Mouse (Mus musculus) adrenal gland, postnatal 36 days (tissue): ENCODE data around the gene Arid3b. TPM values are rescaled to one million over a fixed set of nuclear protein-coding genes. Genes with fewer than 3 reads are reported as not detected.
"Not testable (repeated sequence)": the region's sequence is repeated elsewhere in the genome, so short reads cannot be mapped to it uniquely, and the experiment has no call there.

Experiments
- DNase-seq, 2 experiments: peaks; one replicate each; pipeline ENCODE4 v3.0.0; 2021; ENCODE audit warnings: mixed read lengths in 1 of 2
- long read RNA-seq, 2 experiments: library from polyadenylated mRNA; stranded (forward); transcript quantifications; one replicate each; pipeline ENCODE4 v2.0.0; 2021; ENCODE audit warnings: borderline sequencing depth in 2 of 2
- total RNA-seq, 2 experiments: library from RNA; stranded (reverse); gene quantifications; 2 replicates each; pipeline ENCODE4 v1.2.3; 2021

Arid3b gene
- total RNA-seq, result 1 to 10 TPM; 3.8 to 6.7 TPM
- long read RNA-seq, experiment 1, partial matches to known transcripts, result 0 of 1 reads
- long read RNA-seq, experiment 1, other reads (novel, unspliced or antisense), result 1 of 1 reads
- long read RNA-seq, experiment 2, result 0 reads

DNA sequence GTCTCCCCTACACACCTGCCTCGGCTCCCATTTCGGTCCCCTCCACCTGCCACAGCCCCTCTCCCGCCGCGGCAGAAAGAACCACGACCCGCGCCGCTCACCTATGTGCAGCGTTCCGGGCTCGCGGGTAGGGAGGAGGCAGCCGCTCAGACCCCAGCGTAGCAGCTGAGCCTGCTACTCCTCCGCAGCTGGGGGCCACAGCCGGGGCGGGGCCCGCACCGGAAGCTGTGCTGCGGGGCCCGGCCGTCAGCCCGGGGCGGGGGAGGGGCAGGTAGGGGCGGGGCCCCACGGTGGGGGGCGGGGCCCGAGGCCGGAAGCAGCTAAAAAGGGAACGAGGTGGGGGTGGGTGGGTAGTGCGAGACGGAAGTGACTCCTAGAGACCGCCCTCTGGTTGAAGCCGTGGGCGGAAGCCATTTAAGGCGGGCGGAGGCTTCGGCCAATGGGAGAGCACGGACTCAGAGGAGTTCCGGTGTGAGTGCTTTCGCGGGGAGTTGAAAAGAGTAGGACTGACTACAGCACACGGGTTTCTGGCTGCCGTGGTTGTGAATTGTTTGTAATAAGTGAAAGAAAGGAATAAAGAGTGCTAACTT is at the start of gene Arid3b:
Gene Arid3b, minus strand, starts transcription at position 213 of the 590 bp plus-strand sequence.
- peak; percentile 93 to 94 for DNase-seq

DNA sequence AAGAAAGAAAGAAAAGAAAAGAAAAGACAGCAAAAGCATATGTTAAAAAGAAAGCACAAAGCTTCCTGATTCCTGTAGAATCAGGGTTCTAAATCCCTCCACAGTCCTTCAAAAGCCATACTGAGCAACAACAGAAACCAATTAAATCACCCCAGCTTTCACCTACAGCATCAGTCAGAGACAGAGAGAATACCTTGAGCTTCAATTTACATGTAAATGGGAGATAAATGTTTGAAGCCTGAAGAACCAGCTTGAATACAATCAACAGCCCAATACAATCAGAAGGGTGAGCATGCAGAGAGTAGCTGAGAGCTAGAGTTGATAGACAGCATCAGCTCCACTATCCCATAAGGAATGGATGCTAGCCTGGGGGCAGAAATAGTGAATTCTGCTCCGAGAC is 46.8 kb upstream of the Arid3b start:
- DNase-seq, result no peak

DNA sequence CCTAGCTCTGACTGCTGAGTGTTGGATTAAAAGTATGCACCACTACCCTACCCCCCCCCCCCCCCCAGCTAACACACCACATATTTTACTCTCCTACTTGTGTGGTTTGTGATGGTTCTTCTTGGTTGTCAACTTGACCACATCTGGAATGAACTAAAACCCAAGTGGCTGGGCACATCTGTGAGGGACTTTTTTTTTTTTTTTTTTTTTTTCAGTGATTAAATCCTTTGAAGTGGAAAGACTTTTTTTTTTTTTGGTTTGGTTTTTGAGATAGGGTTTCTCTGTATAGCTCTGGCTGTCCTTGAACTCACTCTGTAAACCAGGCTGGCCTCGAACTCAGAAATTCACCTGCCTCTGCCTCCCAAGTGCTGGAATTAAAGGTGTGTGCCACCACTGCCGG is 45.2 kb upstream of the Arid3b start:
- DNase-seq, result not testable (repeated sequence)

DNA sequence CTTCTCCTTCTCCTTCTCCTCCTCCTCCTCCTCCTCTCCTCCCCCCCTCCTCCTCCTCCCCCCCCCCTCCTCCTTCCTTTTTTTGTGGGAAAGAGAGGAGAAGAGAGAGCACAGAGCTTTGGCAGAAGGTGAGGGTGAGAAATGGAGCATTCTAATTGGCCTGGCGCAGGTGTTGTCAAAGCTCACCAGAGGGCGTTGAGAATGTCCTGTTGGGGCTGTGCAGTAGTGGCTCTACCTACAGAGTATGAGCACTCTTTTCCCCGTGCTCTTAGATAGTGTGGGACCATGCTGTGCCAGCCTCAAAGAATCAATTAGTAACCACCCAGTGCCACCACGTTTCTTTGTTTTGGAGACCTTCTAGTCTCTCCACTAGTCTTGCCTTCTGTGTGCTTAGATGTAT is 43.7 kb upstream of the Arid3b start:
- no peak for DNase-seq

DNA sequence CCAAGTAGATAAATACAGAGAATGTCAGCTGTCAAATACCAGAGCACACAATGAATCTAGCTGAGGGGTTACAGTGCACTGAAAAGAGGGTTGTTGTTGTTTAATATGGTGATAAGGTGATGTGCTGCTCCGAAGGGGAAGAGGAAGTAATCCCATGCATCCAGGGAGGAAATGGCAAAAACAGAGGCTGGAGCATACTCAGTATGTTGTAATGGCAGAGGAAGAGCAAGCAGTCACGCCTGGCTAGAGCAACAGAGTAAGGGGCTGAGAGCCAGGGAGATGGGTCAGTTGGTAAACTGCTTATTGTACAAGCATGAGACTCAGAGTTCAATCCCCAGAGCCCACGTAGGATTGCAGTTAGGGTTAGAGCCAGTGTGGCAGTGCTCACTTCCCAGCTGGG is 42.6 kb upstream of the Arid3b start:
- no peak for DNase-seq

DNA sequence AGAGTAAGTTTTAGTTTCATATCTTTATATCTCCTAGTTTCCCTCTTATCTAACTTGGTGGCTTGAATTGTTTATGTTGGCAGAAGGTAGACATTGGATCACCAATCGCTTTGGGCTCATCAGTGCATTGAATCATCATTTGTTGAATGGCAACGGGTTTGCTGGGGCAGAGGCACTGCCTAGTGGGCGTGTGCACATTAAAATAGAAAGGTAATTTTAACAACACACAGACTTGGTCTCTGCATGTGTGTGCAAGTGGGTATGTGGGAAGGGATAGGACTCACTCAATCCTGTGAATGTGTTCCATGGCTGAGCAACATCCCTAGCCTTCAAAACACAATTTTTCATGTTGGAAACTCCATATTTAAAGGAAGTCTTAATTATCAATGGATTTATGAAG is 38.4 kb upstream of the Arid3b start:
- DNase-seq, result no peak

DNA sequence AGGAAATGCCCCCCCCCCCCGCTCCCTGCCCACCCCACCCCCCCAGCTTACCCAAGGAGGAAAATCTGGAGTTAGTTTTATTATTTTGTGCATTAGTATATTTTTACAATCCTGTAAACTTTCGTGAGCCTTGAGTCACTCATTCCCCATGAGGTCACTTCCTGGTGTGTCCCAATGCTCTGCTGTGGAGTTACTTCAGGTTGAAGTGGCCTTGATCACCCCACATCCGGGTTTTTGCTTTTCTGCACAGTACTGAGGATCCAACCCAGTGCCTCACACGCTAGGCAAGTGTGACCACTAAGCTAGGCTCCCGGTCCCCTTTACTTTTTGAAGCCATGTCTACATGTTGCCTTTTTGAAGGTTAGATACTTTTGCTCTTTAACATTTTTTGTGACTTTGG is 37.5 kb upstream of the Arid3b start:
- peak; percentile 34 to 55 for DNase-seq

DNA sequence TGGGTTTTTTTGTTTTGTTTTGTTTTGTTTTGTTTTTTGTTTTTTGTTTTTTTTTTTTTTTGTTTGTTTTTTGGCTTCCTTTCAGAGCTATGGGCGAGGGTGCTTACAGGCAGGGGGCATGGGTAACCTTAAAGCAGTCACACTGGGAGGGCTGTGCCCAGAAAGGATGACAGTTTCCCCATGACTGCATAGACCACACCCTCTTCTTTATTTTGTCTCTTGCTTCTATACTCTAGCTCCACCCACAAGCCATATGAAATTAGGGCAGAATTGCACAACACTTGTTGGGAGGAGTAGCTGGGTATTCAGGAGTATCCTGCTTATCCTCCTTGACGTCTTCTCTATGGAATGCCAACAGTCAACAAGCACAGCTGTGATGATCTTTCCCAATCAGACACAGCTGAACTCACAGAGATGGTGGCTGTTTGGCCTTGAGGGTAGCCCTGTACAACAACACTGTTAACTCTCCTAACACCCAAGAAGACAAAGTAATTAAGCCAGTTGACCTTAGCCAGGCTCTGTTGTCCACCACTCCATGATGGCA is 33.8 kb upstream of the Arid3b start:
- no peak for DNase-seq

DNA sequence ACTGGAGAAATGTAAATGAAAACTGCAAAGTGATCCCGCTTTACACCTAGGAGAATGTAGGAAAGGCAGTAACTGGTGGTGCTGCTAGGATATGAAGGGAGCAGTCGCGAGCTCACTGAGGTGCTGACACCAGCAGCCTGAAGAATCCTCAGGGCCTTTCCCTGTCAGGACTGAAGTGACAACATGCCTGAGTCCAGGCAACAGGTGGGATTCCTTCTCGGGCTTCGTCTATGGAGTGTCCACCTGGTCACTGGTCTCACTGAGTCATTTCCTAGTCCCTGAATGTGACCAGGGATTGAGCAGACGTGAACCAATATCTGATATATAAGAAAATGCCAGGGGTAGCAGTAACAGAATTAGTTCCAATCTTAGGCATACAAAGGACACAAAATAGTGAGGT is 32.2 kb upstream of the Arid3b start:
- no peak for DNase-seq

DNA sequence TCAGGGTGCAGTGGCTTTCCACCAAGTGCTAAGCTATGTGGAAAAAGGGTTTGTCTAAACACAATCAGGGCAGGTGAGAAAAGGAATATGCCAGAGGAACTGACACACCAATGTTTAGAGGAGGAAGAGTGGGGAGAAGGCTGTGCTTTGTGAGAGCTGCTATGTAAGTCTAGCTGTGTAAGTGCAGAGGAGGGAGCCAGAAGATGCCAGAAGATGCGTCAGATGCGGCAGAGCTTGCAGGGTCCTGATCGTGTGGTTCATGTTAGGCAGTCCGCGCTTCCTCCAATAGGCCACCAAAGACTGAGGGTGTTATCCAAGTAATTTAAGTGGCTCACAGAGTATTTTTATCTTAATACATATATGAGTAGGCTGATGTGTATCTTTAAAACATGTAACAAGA is 31.3 kb upstream of the Arid3b start:
- DNase-seq, result no peak

DNA sequence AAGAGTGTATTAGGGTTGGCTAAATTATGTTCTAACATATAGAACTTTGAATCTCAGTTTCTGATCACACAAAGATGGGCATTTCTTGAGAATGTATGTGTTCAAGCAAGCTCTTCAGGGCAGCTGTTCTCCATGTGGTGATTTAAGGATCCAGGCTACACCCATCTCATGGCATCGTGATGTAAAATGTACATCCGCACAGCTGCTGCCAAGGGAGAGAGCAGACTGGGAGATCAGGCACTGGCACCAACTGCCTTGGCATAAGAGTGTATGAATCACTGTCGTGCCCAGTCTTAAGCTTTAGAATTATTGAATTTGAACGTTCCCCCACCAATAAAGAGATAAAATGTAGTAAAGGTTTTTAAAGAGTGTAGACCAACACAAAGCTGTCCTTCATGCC is 30.6 kb upstream of the Arid3b start:
- DNase-seq, result no peak

DNA sequence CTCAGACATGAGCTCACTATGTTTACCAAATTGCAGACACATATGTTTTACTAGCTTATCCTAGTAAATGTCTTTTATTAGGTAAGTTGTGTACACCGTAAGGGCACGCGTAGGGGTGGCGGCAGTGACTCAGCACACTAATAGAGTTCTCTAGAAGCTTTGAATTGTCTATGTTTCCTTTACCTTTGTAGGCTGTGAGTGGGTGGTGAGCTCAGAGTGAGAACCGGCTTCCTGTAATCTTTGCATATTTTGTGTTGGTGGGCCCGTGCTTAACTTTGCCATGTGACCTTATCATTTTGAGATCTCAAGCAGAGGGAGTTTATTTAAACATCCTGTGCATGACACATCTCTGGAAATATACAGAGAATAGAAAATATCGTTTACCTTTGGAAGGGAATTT is 29.9 kb upstream of the Arid3b start:
- no peak for DNase-seq

DNA sequence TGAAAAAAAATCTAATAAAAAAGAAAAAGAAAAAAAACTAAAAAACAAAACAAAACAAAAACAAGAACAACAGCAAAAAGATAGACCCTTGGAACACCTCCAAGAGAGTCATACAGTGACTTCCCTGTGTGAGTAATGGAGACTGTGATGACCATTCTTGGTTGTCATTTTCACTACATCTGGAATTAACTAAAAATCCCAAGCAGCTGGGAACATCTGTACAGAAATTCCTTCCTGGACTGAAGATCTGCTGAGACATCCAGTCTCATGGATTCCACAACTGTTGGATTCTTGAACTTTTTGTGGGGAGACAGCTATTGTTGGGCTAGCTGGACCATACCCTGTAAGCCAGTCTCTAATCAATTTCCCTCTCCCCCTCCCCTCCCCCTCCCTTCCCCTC is 27.7 kb upstream of the Arid3b start:
- DNase-seq, result no peak

DNA sequence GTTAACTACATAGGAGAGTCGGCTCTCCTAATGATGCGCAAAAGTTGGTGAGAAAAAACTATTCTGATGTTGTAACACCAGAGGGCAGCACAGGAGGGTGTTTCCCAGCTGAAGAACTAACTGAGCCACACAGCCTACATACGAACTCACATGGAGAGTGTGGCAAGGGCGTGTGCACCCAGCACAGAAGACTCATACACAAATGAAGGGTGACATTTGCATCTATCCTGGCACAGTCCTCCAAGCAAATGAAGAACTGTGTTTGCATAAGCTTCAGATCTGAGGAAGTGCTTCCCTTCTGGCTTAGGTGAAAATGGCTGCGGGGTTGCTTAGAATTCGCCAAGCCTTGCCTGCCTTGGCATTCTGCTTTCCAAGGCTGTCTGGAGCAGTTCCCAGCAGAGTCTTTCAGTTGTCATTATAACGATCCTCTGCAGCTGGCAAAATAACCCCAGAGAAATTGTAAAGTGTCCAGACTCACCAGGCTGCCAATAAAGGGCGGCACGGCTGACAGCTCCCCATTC is 25.4 kb upstream of the Arid3b start:
- peak; percentile 72 to 73 for DNase-seq

DNA sequence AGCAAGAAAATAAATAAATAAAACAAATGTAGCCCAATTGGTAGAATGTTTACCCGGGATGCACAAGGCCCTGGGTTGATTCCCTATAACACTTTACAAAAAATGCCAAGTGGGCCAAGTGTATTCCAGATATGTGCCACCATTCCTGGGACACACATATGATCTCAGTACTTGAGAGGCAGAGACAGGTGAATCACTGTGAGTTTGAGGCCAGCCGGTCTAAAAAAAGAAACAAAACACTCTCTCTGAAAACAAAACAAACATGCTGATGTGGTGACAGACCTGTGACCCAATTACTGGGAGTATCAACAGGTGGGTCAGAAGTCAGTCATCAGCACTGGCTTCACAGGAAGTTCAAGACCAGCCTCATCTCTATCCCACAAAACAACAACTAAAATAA is 19.9 kb upstream of the Arid3b start:
- no peak for DNase-seq

DNA sequence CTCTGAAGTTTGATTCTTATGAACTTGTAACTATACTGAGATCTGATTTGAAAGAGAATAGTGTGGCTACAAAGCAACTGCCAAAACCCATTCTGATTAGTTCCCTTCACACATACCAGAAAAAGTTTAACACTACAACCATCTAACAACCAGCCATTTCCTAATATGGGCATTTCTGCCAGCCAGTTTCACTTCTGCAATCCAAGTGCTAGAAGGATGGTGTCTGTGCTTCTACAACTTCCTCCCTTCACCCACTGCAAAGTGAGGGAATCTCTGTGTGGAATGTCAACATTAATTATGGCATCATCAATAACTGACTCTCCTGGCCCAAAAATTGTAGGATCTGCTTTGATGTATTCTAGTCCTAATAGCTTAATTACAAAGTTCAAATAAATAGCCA is 17.7 kb upstream of the Arid3b start:
- DNase-seq, result no peak

DNA sequence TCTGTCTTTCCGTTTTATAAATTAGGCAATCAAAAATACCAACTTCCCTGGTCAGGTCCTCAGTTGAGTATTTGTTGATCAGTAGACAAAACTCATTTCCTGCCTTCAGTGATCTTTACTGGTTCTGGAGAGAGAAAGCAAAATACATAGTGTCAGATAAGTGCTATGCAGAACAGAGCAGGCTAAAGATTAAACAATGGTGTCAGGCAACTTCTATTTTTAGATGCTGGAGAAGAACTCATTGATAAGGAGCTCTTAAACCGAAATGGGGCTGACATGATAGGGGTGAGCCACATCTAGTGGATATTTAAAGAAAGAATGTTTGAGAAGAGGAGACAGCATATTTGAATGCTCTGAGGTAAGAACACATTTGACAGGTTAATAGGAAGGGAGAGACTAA is 2.4 kb upstream of the Arid3b start:
- DNase-seq, result no peak

DNA sequence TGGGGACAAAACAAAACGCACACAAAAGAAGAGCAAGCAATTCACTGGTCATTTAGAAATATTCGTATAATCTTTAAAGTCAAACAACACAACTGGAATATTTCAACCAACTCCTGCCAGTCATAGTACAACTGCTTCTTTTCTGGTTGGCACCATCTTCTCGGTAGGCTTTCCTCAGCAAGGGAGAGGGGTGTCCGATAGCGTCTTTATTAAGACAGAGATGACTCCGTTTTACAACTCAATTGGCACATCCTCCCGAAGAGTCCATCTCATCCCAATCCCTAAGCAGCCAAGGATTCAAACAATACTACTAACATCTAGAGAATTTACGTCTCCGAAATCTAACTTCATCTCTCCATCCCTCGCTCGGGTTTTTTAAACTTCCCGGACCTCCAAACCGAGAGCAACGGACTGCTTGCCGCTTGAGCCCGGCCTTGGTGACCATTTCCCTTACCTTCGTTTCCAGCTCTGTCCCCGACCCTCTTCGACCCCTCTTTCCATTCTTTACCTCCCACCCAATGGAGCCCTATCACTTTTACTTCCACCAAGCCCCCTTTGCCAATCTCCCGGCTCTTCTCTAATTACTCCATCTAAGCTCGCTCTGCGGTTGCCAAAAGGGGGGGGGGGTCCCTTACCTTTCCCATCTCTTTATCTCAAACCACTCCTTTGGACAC is 615 bp downstream of the Arid3b start:
- DNase-seq, result no peak

DNA sequence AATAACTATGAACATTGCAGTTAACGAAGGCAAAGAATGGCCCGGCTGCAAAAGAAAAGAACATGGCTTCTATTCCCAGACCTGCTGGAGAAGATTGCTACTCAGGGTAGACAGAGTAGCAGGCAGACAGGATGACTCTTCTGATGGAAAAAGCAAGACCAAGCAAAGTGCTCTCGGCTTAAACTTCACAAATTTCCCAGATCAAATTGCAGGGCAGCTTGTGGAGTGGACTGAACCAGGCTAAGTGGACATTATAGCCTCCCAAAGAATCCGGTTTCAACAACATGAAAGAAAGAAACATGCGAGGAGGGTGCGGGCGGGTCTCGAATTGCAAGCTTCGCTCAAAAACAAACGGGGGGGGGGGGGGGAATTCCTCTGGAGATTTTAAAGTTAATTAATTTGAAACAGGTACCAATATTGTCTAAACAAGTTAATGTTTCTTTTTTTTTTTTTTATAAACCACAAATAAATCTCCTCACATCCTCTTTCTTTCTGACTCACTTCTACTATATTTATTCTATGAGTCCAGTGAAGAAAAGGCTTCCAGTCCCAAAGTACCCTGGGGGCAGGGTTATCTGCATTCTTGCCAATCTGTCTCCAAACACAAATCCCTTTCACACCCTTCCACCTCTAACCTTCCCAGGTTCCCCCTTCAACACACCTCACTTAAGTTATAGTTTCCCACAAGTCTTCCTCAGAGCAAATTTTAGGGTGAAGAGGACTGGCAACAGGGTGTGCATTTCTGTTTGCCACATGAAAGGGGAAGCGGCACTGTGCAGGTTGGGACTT is 1.8 kb downstream of the Arid3b start:
- DNase-seq, result no peak

DNA sequence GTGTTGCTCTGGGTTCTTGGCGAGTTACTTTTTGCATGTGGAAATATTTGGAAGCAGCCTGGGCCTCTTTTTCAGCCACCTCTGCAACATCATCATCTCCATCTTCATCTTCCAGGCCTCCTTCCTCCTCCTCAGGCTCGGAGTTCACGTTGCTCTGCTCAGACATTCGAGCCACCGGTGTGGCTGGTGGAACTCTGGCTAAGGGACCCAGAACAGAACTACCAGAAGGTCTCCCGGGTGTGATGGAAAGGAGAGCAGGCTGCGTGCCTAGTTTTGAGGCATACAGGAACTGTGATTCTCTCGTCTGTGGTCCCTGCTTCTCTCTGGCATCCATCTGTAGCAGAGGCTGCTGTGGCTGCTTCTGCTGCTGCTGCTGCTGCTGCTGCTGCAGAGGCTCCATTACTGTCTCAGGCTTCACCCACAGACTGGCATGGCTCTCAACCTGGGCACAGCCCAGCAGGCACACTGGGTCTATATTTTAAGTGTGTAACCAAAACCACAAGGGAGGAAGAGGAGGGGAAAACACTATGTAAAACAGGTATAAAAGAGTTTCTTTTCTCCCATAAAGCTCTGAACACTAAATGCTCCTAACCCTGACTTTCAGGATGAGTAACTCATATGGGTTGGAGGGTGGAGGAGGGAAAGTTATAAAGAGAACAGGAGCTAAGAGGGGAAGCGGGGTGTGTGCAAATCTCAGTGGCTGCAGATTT is 2.7 kb downstream of the Arid3b start:
- no peak for DNase-seq

DNA sequence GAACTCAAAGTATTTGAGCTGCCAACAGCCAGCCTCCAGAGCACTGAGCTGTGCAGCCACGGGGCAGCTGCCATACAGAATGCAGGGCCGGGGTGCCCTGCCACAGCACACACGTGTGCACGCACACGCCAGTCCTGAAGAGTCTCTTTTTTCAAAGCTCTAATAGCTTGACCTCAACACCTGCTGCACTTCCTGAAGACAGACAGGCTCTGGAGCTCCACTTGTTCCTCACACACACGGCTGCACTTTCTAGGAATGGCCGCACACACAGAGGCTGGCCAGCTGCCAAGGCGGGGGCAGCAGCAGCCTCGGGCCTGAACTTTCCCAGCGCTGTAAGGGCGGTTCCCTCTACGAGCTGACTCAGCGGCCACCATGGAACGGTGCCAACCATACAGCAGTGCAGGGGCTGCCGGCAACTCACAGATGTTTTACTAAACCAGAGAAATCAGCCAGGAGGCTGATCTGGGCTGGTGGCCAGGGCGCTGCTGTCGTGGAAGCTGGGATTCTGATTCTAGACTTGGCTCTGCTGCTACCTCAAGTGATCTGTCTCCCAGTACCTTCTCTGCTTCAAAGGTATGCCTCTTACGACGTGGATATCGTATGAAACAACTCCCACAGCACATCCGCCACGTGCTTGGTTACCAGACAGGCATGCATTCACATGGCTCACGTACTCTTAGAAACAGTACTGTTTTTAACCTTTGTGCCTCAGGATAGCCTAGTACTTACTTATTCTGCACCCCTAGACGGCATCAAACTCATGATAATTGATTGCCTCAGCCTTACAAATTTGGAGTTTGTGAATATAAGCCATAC is 5.1 kb downstream of the Arid3b start:
- DNase-seq, result peak; percentile 99
